Mouse (Mus musculus) liver, adult 2 months (tissue): ENCODE measurements around the gene Synpr. TPM values are rescaled to one million over a fixed set of nuclear protein-coding genes. Genes with fewer than 3 reads are reported as not detected.

ENCODE experiments used
- DNase-seq: peaks from one replicate; pipeline ENCODE4 v3.0.0-alpha.2; 2011; ENCODE audit warnings: low read depth, low spot score; ENCODE audit errors: extremely low read depth
- H3K27ac ChIP-seq: fragments of 200-500 bp; replicated peaks from 2 replicates; pipeline ENCODE4 v1.5.1; 2012; ENCODE audit warnings: low read depth, mild to moderate bottlenecking, control low read depth, inconsistent platforms, low read length; ENCODE audit not compliant: insufficient read depth
- H3K27me3 ChIP-seq: fragments of 200-500 bp; 2 replicates; pipeline ENCODE4 v1.6.1; 2012; ENCODE audit warnings: mild to moderate bottlenecking, moderate library complexity, low read length, inconsistent platforms; ENCODE audit not compliant: control insufficient read depth, insufficient read depth
- H3K36me3 ChIP-seq: fragments of 200-500 bp; 2 replicates; pipeline ENCODE4 v1.6.1; 2012; ENCODE audit warnings: low read length, inconsistent platforms; ENCODE audit not compliant: control insufficient read depth, insufficient read depth
- H3K4me1 ChIP-seq: fragments of 200-500 bp; 2 replicates; pipeline ENCODE4 v1.6.1; 2011; ENCODE audit warnings: low read length; ENCODE audit not compliant: control insufficient read depth, insufficient read depth
- H3K4me3 ChIP-seq: fragments of 200-500 bp; 2 replicates; pipeline ENCODE4 v1.5.1; 2011; ENCODE audit warnings: low read depth, mild to moderate bottlenecking, control low read depth, low read length, moderate library complexity; ENCODE audit not compliant: insufficient read depth
- H3K79me2 ChIP-seq: fragments of 200-500 bp; 2 replicates; pipeline ENCODE4 v1.6.1; 2012; ENCODE audit warnings: inconsistent platforms, mild to moderate bottlenecking, low read length, moderate library complexity; ENCODE audit not compliant: control insufficient read depth, insufficient read depth
- H3K9ac ChIP-seq: fragments of 200-500 bp; 2 replicates; pipeline ENCODE4 v1.6.1; 2012; ENCODE audit warnings: low read depth, mild to moderate bottlenecking, control low read depth, inconsistent platforms, low read length
- CTCF ChIP-seq: fragments of 200-500 bp; IDR thresholded peaks from 2 replicates; pipeline ENCODE4 v1.5.1; 2011; ENCODE audit warnings: low read depth, low read length, control low read depth
- POLR2A ChIP-seq: fragments of 200-500 bp; IDR thresholded peaks from 2 replicates; pipeline ENCODE4 v1.6.1; 2011; ENCODE audit warnings: low read length, control low read depth; ENCODE audit not compliant: insufficient read depth; ENCODE audit errors: extremely low read depth
- WGBS: fragments of 180-500 bp; shearing (Covaris S2); methylation state at CpG from one replicate; pipeline ENCODE4 v1.1.7; 2018; 5-methylcytosine and 5-hydroxymethylcytosine counted together
- polyA plus RNA-seq: library from polyadenylated mRNA; depleted of rRNA; stranded (reverse); fragments of >200 nt; gene quantifications from 2 replicates; pipeline ENCODE4 v1.2.3, GENCODE M21; 2012
- total RNA-seq: library from RNA; depleted of rRNA; stranded (reverse); fragments of >200 nt; gene quantifications from 2 replicates; pipeline ENCODE4 v1.2.3, GENCODE M21; 2014

Synpr gene
- total and polyA plus RNA-seq, 2 experiments: not detected

GRCm38 (mm10) chr14:13294200-13294599 is 9.6 kb downstream of the Synpr start:
- no peaks in the 10 kb centered on the region for H3K79me2 ChIP-seq
- H3K9ac ChIP-seq: no peak overlapping the region
- no peaks in the 10 kb centered on the region for H3K27me3 ChIP-seq
- no peak for DNase-seq
- no peak overlapping the region for H3K27ac ChIP-seq
- TF ChIP-seq POLR2A: no peak
- no peak for TF ChIP-seq CTCF
- H3K4me1 ChIP-seq: no peaks in the 10 kb centered on the region
- H3K36me3 ChIP-seq: no peaks in the 10 kb centered on the region
- 69% methylated on average over 3 of the region's 3 CpGs for WGBS
- H3K4me3 ChIP-seq: no peak overlapping the region

- Histone ChIP-seq H3K4me1 (no peaks in the 10 kb centered on the region), H3K36me3 (no peaks in the 10 kb centered on the region), H3K4me3 (no peak overlapping the region), H3K9ac (no peak overlapping the region), H3K27me3 (no peaks in the 10 kb centered on the region), H3K79me2 (no peaks in the 10 kb centered on the region), H3K27ac (no peak overlapping the region)
- DNase-seq: no peak
- 46% methylated on average over 1 of the region's 1 CpGs for WGBS
- TF ChIP-seq CTCF (no peak), POLR2A (no peak)
Observed at GRCm38 (mm10) chr14:13314323-13314722, 29.7 kb downstream of the Synpr start.

- no peak for DNase-seq
Observed at GRCm38 (mm10) chr14:13328461-13328860, 43.9 kb downstream of the Synpr start.

GRCm38 (mm10) chr14:13332497-13333306 is 48.1 kb downstream of the Synpr start:
- Histone ChIP-seq H3K27ac (no peak overlapping the region), H3K27me3 (no peaks in the 10 kb centered on the region), H3K4me3 (no peak overlapping the region), H3K79me2 (no peaks in the 10 kb centered on the region), H3K9ac (no peak overlapping the region), H3K36me3 (no peaks in the 10 kb centered on the region), H3K4me1 (no peaks in the 10 kb centered on the region)
- no peak for DNase-seq
- no peak for TF ChIP-seq CTCF
- TF ChIP-seq POLR2A: no peak
- 65% methylated on average over 10 of the region's 10 CpGs for WGBS

More at GRCm38 (mm10) chr14:13328461-13328860, 43.9 kb downstream of the Synpr start:
- Histone ChIP-seq H3K4me1 (no peaks in the 10 kb centered on the region), H3K9ac (no peak overlapping the region), H3K27me3 (no peaks in the 10 kb centered on the region), H3K36me3 (no peaks in the 10 kb centered on the region), H3K27ac (no peak overlapping the region), H3K4me3 (no peak overlapping the region), H3K79me2 (no peaks in the 10 kb centered on the region)
- TF ChIP-seq POLR2A: no peak
- TF ChIP-seq CTCF: no peak
- 64% methylated on average over 2 of the region's 2 CpGs for WGBS

- no peak for DNase-seq
Observed at GRCm38 (mm10) chr14:13333372-13333771, 48.8 kb downstream of the Synpr start.

GRCm38 (mm10) chr14:13336162-13336561 is 51.6 kb downstream of the Synpr start:
- no peak for TF ChIP-seq POLR2A
- TF ChIP-seq CTCF: no peak
- Histone ChIP-seq H3K4me1 (no peaks in the 10 kb centered on the region), H3K27me3 (no peaks in the 10 kb centered on the region), H3K79me2 (no peaks in the 10 kb centered on the region), H3K4me3 (no peak overlapping the region), H3K36me3 (no peaks in the 10 kb centered on the region), H3K27ac (no peak overlapping the region), H3K9ac (no peak overlapping the region)
- no peak for DNase-seq
- 71% methylated on average over 4 of the region's 4 CpGs for WGBS

More at GRCm38 (mm10) chr14:13333372-13333771, 48.8 kb downstream of the Synpr start:
- 73% methylated on average over 5 of the region's 5 CpGs for WGBS
- Histone ChIP-seq H3K36me3 (no peaks in the 10 kb centered on the region), H3K79me2 (no peaks in the 10 kb centered on the region), H3K27ac (no peak overlapping the region), H3K27me3 (no peaks in the 10 kb centered on the region), H3K9ac (no peak overlapping the region), H3K4me1 (no peaks in the 10 kb centered on the region), H3K4me3 (no peak overlapping the region)
- TF ChIP-seq CTCF (no peak), POLR2A (no peak)
